Mouse (Mus musculus) ES-Bruce4 (cell line): ENCODE measurements around the gene Ovol1. TPM values are rescaled to one million over a fixed set of nuclear protein-coding genes. Genes with fewer than 3 reads are reported as not detected.

ENCODE experiments used
- H3K27ac ChIP-seq: 2 replicates; pipeline ENCODE4 v1.5.1; 2012; ENCODE audit warnings: low read length, inconsistent platforms; ENCODE audit not compliant: insufficient read depth
- H3K27me3 ChIP-seq: 2 replicates; pipeline ENCODE4 v1.6.1; 2012; ENCODE audit warnings: mild to moderate bottlenecking, low read length, inconsistent platforms; ENCODE audit not compliant: control insufficient read depth, poor library complexity, insufficient read depth, severe bottlenecking
- H3K36me3 ChIP-seq: 2 replicates; pipeline ENCODE4 v1.6.1; 2012; ENCODE audit warnings: inconsistent platforms, mild to moderate bottlenecking, low read length, moderate library complexity; ENCODE audit not compliant: control insufficient read depth, poor library complexity, insufficient read depth, severe bottlenecking
- H3K4me1 ChIP-seq: one replicate; pipeline ENCODE4 v1.8.1; 2011; ENCODE audit warnings: low read length; ENCODE audit not compliant: control insufficient read depth, insufficient read depth
- H3K4me3 ChIP-seq: 2 replicates; pipeline ENCODE4 v1.5.1; 2011; ENCODE audit warnings: low read depth, mild to moderate bottlenecking, low read length
- H3K9ac ChIP-seq: 2 replicates; pipeline ENCODE4 v1.6.1; 2012; ENCODE audit warnings: low read depth, mild to moderate bottlenecking, inconsistent platforms; ENCODE audit not compliant: poor library complexity, severe bottlenecking
- H3K9me3 ChIP-seq: replicated peaks from 2 replicates; pipeline ENCODE4 v1.6.1; 2012; ENCODE audit warnings: mild to moderate bottlenecking, low read length, inconsistent platforms; ENCODE audit not compliant: control insufficient read depth, poor library complexity, insufficient read depth, severe bottlenecking
- CTCF ChIP-seq: IDR thresholded peaks from one replicate; pipeline ENCODE4 v1.8.1; 2011; ENCODE audit warnings: low read depth, low read length
- EP300 ChIP-seq: IDR thresholded peaks from 2 replicates; pipeline ENCODE4 v1.6.1; 2011; ENCODE audit warnings: low read depth, low read length; ENCODE audit not compliant: insufficient read depth
- POLR2A ChIP-seq: IDR thresholded peaks from one replicate; pipeline ENCODE4 v1.8.1; 2011; ENCODE audit warnings: low read length; ENCODE audit not compliant: insufficient read depth
- polyA plus RNA-seq: library from polyadenylated mRNA; stranded (reverse); fragments of >200 nt; gene quantifications from 2 replicates; pipeline ENCODE4 v1.2.4, GENCODE M21; 2011; ENCODE audit warnings: low read depth; ENCODE audit not compliant: missing spikeins, insufficient read depth, insufficient read length

Gene Ovol1
- polyA plus RNA-seq, 1 experiment, result 0.46 TPM

DNA sequence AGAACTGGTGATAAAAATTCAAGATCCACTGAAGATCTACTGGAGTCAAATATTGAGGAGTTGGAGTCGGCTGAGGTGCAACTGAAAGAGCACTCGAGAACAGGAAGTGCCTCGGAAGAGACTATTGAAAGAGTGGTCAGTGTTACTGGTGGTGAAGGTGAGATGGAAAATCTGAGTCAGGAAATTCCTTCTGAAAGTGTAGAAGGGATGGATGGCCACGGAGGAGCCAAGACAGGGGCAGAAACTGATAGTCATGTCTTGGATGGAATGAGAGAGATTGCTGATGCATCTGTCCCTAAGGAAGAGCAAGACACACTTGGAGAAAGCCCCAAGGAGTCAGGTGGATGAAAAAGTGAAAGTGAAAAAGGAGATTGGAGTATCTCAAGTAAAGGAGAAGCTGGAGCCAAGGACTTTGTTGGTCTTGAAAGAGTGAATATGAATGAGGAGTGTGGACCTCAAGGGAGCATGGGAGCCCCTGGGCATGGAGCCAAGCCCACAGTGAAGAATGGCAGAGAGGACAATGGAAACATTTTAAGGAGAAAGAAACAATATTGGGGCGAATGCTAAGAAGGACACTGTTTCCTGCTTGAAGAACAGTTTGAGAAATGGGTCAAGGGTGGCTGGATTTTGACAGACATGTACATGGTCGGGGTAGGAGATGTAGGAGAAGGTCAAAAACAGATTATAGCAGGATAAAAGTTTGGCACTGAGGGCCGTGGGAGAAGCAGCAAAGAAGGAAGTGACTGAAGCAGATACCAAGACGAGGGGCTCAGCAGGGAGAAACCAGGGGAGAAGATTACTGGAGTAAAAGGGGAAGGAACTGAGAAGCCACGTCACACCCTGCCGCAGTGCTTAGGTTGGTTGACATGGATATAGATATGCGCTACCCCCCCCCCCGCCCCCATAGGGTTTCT lies 48.1 kb downstream of the Ovol1 start:
- Histone ChIP-seq H3K4me3 (no peak overlapping the region), H3K9ac (no peak overlapping the region), H3K9me3 (no peaks in the 10 kb centered on the region), H3K27me3 (no peaks in the 10 kb centered on the region), H3K4me1 (no peaks in the 10 kb centered on the region), H3K36me3 (no peaks in the 10 kb centered on the region), H3K27ac (no peak overlapping the region)
- TF ChIP-seq POLR2A (no peak), EP300 (no peak), CTCF (no peak)

DNA sequence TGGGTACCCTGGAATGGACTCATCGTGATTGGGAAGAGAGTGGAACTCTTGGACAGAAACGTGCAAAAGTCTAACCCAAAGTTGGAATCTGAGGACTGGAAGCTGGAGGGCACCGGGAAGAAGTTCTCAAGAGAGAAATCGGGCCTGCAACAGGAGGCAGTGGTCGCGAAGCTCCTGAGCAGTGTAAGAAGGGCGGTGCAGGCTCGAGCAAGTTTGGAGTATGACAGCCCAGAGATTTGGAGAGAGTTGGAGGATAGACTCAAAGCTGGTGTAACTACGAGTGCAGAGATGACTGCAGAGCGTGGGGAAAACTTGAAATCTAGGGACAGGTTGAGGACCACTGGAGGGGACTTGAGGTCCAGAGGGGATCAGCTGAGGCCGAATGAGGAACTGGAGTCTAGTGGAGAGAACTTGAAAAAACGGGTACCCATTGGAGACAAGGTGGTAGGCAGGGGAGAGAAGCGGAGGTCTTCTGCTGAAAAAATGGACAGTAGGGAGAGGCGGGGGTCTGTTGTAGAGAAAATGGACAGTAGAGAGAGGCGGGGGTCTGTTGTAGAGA lies 49.3 kb downstream of the Ovol1 start:
- Histone ChIP-seq H3K4me1 (no peaks in the 10 kb centered on the region), H3K4me3 (peak overlapping the region; percentile 79), H3K27ac (no peak overlapping the region), H3K9me3 (no peaks in the 10 kb centered on the region), H3K36me3 (no peaks in the 10 kb centered on the region), H3K27me3 (no peaks in the 10 kb centered on the region), H3K9ac (peak overlapping the region; percentile 59)
- TF ChIP-seq POLR2A (no peak), EP300 (no peak), CTCF (no peak)

GRCm38 (mm10) chr19:5510031-5511026 lies 50.1 kb downstream of the Ovol1 start, which contains the start of gene Snx32:
Gene Snx32 (minus strand): TSS chr19:5510538.
- H3K4me1 ChIP-seq, result no peaks in the 10 kb centered on the region
- no peak within 1 kb of the TSS for H3K27ac ChIP-seq
- no peaks in the 10 kb centered on the region for H3K9me3 ChIP-seq
- H3K36me3 ChIP-seq, result no peaks in the 10 kb centered on the region
- H3K27me3 ChIP-seq, result no peaks in the 10 kb centered on the region
- peak within 1 kb of the TSS; percentile 59 for H3K9ac ChIP-seq
- TF ChIP-seq EP300, result no peak
- TF ChIP-seq POLR2A, result peak; percentile 41
- TF ChIP-seq CTCF, result no peak
- peak within 1 kb of the TSS; percentile 79 for H3K4me3 ChIP-seq

- Histone ChIP-seq H3K27me3 (no peaks in the 10 kb centered on the region), H3K36me3 (no peaks in the 10 kb centered on the region), H3K9ac (0 out of 2 replicates have a peak within 1 kb of the TSS, but pooled peaks have one; percentile 12), H3K4me3 (no peak within 1 kb of the TSS), H3K27ac (no peak within 1 kb of the TSS), H3K4me1 (no peaks in the 10 kb centered on the region), H3K9me3 (no peaks in the 10 kb centered on the region)
- TF ChIP-seq POLR2A (no peak), EP300 (no peak), CTCF (no peak)
These were observed 56.8 kb downstream of the Ovol1 start, which contains the start of gene 1700020D05Rik for GRCm38 (mm10) chr19:5503687-5504086. Gene 1700020D05Rik (minus strand): TSS chr19:5503787.

DNA sequence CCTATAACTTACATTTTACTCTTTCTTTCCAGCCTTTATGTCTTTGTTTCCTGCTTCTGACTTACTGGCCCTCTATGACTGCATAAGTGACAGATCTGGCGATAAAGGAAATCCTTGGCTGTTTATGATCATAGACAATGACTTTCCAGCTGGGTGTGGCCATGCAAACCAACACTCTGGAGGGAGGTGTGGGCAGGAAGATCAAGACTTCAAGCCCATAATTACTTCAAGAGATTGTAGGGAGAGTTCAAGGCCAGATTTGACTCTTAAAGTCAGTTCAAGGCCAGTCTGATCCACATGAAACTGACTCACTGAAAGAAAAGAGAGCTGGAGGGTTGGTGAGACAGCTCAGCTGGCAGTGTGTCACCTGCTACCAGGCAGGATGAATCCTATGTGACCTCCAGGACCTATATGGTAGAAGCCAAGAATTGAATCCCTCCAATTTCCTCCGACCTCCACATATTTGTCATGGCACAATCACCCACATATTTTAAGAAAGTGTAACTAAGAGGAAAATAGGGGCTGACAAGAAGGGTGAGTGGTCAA lies 60.0 kb downstream of the Ovol1 start:
- Histone ChIP-seq H3K27ac (no peak overlapping the region), H3K9me3 (no peaks in the 10 kb centered on the region), H3K36me3 (no peaks in the 10 kb centered on the region), H3K4me3 (no peak overlapping the region), H3K27me3 (no peaks in the 10 kb centered on the region), H3K4me1 (no peaks in the 10 kb centered on the region), H3K9ac (no peak overlapping the region)
- TF ChIP-seq CTCF (no peak), POLR2A (no peak)

Other genes starting within 250 kb of the Ovol1 start
- gene Catsper1, start 224.9 kb downstream of the Ovol1 start, polyA plus RNA-seq, result not detected in 2 replicates
- gene Cst6, start 211.1 kb downstream of the Ovol1 start, polyA plus RNA-seq, result 0.62 and 1.6 TPM in 2 replicates
- 33.1 and 36.6 TPM in 2 replicates for gene Eif1ad, start 193.9 kb downstream of the Ovol1 start, polyA plus RNA-seq
- gene Banf1, start 193.5 kb downstream of the Ovol1 start, polyA plus RNA-seq, result 370 and 395 TPM in 2 replicates
- 49.1 and 67.8 TPM in 2 replicates for gene Sart1, start 171.9 kb downstream of the Ovol1 start, polyA plus RNA-seq
- gene Tsga10ip, start 158.1 kb downstream of the Ovol1 start, polyA plus RNA-seq, result 0.49 TPM in 1 of 2 replicates, not detected in the other
- 138 and 154 TPM in 2 replicates for gene Drap1, start 135.7 kb downstream of the Ovol1 start, polyA plus RNA-seq
- gene AI837181, start 135.5 kb downstream of the Ovol1 start, polyA plus RNA-seq, result 17.5 and 21.9 TPM in 2 replicates
- gene Fosl1, start 113.1 kb downstream of the Ovol1 start, polyA plus RNA-seq, result 1.3 and 2.3 TPM in 2 replicates
- 3.3 and 4.2 TPM in 2 replicates for gene Ccdc85b, start 102.8 kb downstream of the Ovol1 start, polyA plus RNA-seq
- gene Fibp, start 100.0 kb downstream of the Ovol1 start, polyA plus RNA-seq, result 37.7 and 47.6 TPM in 2 replicates
- gene Ctsw, start 92.1 kb downstream of the Ovol1 start, polyA plus RNA-seq, result 1.2 and 1.6 TPM in 2 replicates
- gene Efemp2, start 86.7 kb downstream of the Ovol1 start, polyA plus RNA-seq, result 21.5 and 24.6 TPM in 2 replicates
- 14.4 and 19.6 TPM in 2 replicates for gene Mus81, start 72.2 kb downstream of the Ovol1 start, polyA plus RNA-seq
- 878 and 879 TPM in 2 replicates for gene Cfl1, start 70.2 kb downstream of the Ovol1 start, polyA plus RNA-seq
- gene 1700020D05Rik, start 56.9 kb downstream of the Ovol1 start, polyA plus RNA-seq, result 0.99 and 1.5 TPM in 2 replicates
- 6.4 and 7.7 TPM in 2 replicates for gene Snx32, start 50.1 kb downstream of the Ovol1 start, polyA plus RNA-seq
- 1.9 TPM in 2 replicates for gene Ap5b1, start 7.4 kb upstream of the Ovol1 start, polyA plus RNA-seq
- gene Rnaseh2c, start 41.2 kb upstream of the Ovol1 start, polyA plus RNA-seq, result 47.2 and 56.5 TPM in 2 replicates
- gene Kat5, start 49.6 kb upstream of the Ovol1 start, polyA plus RNA-seq, result 50.9 and 65.5 TPM in 2 replicates
- gene Rela, start 76.8 kb upstream of the Ovol1 start, polyA plus RNA-seq, result 28.5 and 32.9 TPM in 2 replicates
- gene Sipa1, start 103.1 kb upstream of the Ovol1 start, polyA plus RNA-seq, result 13.7 and 19.1 TPM in 2 replicates
- gene Map3k11, start 128.1 kb upstream of the Ovol1 start, polyA plus RNA-seq, result 25.8 and 27.8 TPM in 2 replicates
- gene Pcnx3, start 128.3 kb upstream of the Ovol1 start, polyA plus RNA-seq, result 39.7 and 43.7 TPM in 2 replicates
- gene Kcnk7, start 143.7 kb upstream of the Ovol1 start, polyA plus RNA-seq, result not detected in 2 replicates
- 4.3 and 5.4 TPM in 2 replicates for gene Ehbp1l1, start 165.7 kb upstream of the Ovol1 start, polyA plus RNA-seq
- 13.1 and 14.6 TPM in 2 replicates for gene Fam89b, start 169.0 kb upstream of the Ovol1 start, polyA plus RNA-seq
- 5.9 and 8.2 TPM in 2 replicates for gene Ltbp3, start 180.3 kb upstream of the Ovol1 start, polyA plus RNA-seq
- gene Scyl1, start 210.8 kb upstream of the Ovol1 start, polyA plus RNA-seq, result 37.1 and 42.8 TPM in 2 replicates